8 mouse cellular contexts compared by ENCODE assay signal in the genomic region with DNA sequence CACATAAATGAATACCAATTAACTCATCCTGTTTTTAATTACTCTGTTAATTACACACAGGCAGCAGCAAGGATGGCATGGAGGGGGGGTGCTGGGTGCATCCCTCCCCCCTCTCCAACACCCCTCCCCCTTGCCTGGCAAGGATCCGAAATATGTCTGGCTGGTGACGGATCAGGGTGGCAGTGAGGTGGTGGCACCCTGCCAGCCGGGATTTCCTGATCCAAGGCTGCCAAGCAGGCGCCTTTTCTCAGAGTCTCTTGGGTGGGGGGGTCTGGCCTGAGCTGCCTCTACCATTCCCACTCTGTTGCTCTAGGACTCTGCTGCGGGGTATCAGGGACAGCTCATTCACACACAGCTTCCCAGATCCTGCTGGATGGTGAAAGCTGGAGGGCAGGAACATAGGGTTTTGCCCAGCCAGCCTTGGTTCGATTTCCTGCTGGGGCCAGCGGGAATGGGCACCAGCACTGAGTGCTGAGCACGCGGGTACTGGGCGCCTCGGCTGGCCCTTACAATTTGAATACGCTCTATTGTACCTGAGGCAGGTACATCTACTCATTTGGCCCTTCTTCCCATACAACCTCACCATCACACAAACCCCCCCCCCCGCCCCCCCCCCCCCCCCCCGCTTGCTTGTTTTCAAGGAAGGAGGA. TPM values are rescaled to one million over a fixed set of nuclear protein-coding genes. Genes with fewer than 3 reads are reported as not detected.
DNase-seq lines count a peak whose midpoint lies in the region; ATAC-seq and TF ChIP-seq lines count a peak whose summit lies in the region.
"Had no signal": no experiment of that assay in that cellular context is flagged by ENCODE, and none has a peak within 500 bp of the region (broad histone marks: within the 10 kb centered on the region; RNA-seq: fewer than 3 reads in every experiment).

No protein-coding gene starts in this region.

- H3K9me3 ChIP-seq in neural tube, embryonic 12.5 days, result no peaks in the 10 kb centered on the region
- no peaks in the 10 kb centered on the region for H3K9me3 ChIP-seq in kidney, embryonic 14.5 days (ENCODE audit: control insufficient read depth, low read length)

- H3K36me3 ChIP-seq in neural tube, embryonic 12.5 days, result no peaks in the 10 kb centered on the region; the same call in 1 of the 2 replicates
- no peaks in the 10 kb centered on the region for H3K36me3 ChIP-seq in heart, adult 2 months (ENCODE audit: control insufficient read depth, insufficient read depth, low read length)
- no peaks in the 10 kb centered on the region for H3K36me3 ChIP-seq in kidney, embryonic 14.5 days (ENCODE audit: control insufficient read depth, insufficient read depth, low read length)

- DNase-seq in neural tube, embryonic 10.5 days (ENCODE audit: extremely low spot score, low spot score), result no peak
- peak; percentile 95 for DNase-seq in brain, embryonic 14.5 days (ENCODE audit: low read depth)
- DNase-seq in heart, adult 2 months, result peak; percentile 79 to 80
- peak; percentile 91 for DNase-seq in lung, postnatal 10 days

- intact Hi-C loops in heart, adult 2 months (cut with DNase I), result loop anchor here (2.0 kb wide), 1 partner anchor 47 kb away; no protein-coding TSS in a partner anchor

- TF ChIP-seq POLR2A in brain, embryonic 14.5 days (IDR thresholded peaks at IDR 0.05; ENCODE audit: borderline replicate concordance, extremely low read depth, insufficient read depth, insufficient read length, poor library complexity, severe bottlenecking), result no peak
- TF ChIP-seq POLR2A in heart, adult 2 months (IDR thresholded peaks at IDR 0.05; ENCODE audit: insufficient read depth, low read depth, low read length), result no peak

- no peak for ATAC-seq in neural tube, embryonic 12.5 days (ENCODE audit: low FRiP score, low read depth)
- ATAC-seq in kidney, embryonic 14.5 days (ENCODE audit: low FRiP score, low TSS enrichment), result no peak
- ATAC-seq in monocyte, adult 5-6 weeks (replicated peaks; ENCODE audit: insufficient number of reproducible peaks, low FRiP score, low TSS enrichment, poor library complexity, severe bottlenecking), result no peak

- no peaks in the 10 kb centered on the region for H3K27me3 ChIP-seq in neural tube, embryonic 12.5 days (replicated peaks)
- no peaks in the 10 kb centered on the region for H3K27me3 ChIP-seq in heart, adult 2 months (ENCODE audit: control insufficient read depth, insufficient read depth, low read length)
- H3K27me3 ChIP-seq in kidney, embryonic 14.5 days (ENCODE audit: control insufficient read depth, insufficient read depth, low read length), result peaks cover 7% of the 10 kb centered on the region; the same call in 1 of the 2 replicates

- TF ChIP-seq EP300 in heart, adult 2 months (IDR thresholded peaks at IDR 0.05; ENCODE audit: insufficient read depth, low read depth, low read length), result no peak

- H3K4me3 ChIP-seq in neural tube, embryonic 12.5 days, result no peak overlapping the region
- 0 out of 2 replicates have a peak overlapping the region, but pooled peaks have one; percentile 19 for H3K4me3 ChIP-seq in heart, adult 2 months
- H3K4me3 ChIP-seq in kidney, embryonic 14.5 days (ENCODE audit: low read length), result no peak overlapping the region

- 71% methylated on average over 12 of the region's 14 CpGs for WGBS in neural tube, embryonic 12.5 days
- WGBS in heart, adult 2 months, result 18% methylated on average over 12 of the region's 14 CpGs
- 68% methylated on average over 13 of the region's 14 CpGs for WGBS in kidney, embryonic 14.5 days

- no peak overlapping the region for H3K27ac ChIP-seq in neural tube, embryonic 12.5 days
- peak overlapping the region; percentile 90 for H3K27ac ChIP-seq in heart, adult 2 months
- peak overlapping the region; percentile 48; the same call in 1 of the 2 replicates for H3K27ac ChIP-seq in kidney, embryonic 14.5 days (ENCODE audit: low read depth, low read length)

- peaks cover 75% of the 10 kb centered on the region for H3K4me1 ChIP-seq in neural tube, embryonic 12.5 days
- peaks cover 64% of the 10 kb centered on the region for H3K4me1 ChIP-seq in heart, adult 2 months (ENCODE audit: control insufficient read depth, insufficient read depth, low read length)
- peaks cover 41% of the 10 kb centered on the region for H3K4me1 ChIP-seq in kidney, embryonic 14.5 days (ENCODE audit: control insufficient read depth, insufficient read depth, low read length)

- no peak for TF ChIP-seq CTCF in brain, embryonic 14.5 days (IDR thresholded peaks at IDR 0.05; ENCODE audit: borderline replicate concordance, extremely low read depth, insufficient read depth, insufficient read length)
- no peak for TF ChIP-seq CTCF in heart, adult 2 months (IDR thresholded peaks at IDR 0.05)

- no peak overlapping the region for H3K9ac ChIP-seq in neural tube, embryonic 12.5 days
- H3K9ac ChIP-seq in heart, adult 2 months (ENCODE audit: low read depth, low read length), result peak overlapping the region; percentile 47
- H3K9ac ChIP-seq in kidney, embryonic 14.5 days (ENCODE audit: low read depth, low read length), result no peak overlapping the region

- peak overlapping the region; percentile 12; the same call in 1 of the 2 replicates for H3K4me2 ChIP-seq in neural tube, embryonic 12.5 days (replicated peaks)
- H3K4me2 ChIP-seq in kidney, embryonic 14.5 days (replicated peaks; ENCODE audit: low read depth, low read length), result no peak overlapping the region

- H3K79me2 ChIP-seq in heart, adult 2 months (replicated peaks; ENCODE audit: control insufficient read depth, insufficient read depth, low read length), result peaks cover 6% of the 10 kb centered on the region

RNA-seq across cellular contexts. Expression of gene Cbfa2t3, which starts 33.1 kb away (rescaled TPM):
- polyA plus RNA-seq in neural tube, embryonic 12.5 days (2016; fragmentation: Nextera tagmentation; extraction: Ambion mirVana), result 15.3 and 16.7 TPM in 2 replicates
- polyA plus RNA-seq in brain, embryonic 14.5 days (2012; rRNA removed), result 9.5 and 30.2 TPM in 2 replicates
- 10 to 100 TPM; 21.8 to 22.3 TPM for total RNA-seq in heart, adult 2 months (2021)
- polyA plus RNA-seq in heart, adult 2 months (2012; rRNA removed), result 10.2 and 10.9 TPM in 2 replicates
- 3.6 and 3.7 TPM in 2 replicates for polyA plus RNA-seq in kidney, embryonic 14.5 days (2014; fragmentation: Nextera tagmentation; extraction: Ambion mirVana)
- total RNA-seq in monocyte, adult 5-6 weeks (2017), result 21.2 to 48.6 TPM (median 32.6 TPM) in 3 replicates

RNA-seq across cellular contexts. Expression of gene Pabpn1l, which starts 43.3 kb away (rescaled TPM):
- not detected in 2 replicates for polyA plus RNA-seq in neural tube, embryonic 12.5 days (2016; fragmentation: Nextera tagmentation; extraction: Ambion mirVana)
- polyA plus RNA-seq in brain, embryonic 14.5 days (2012; rRNA removed), result 0.07 TPM in 1 of 2 replicates, not detected in the other
- under 1 TPM in 1 of 2 experiments, not detected in 1; 0.52 TPM for total RNA-seq in heart, adult 2 months (2021)
- polyA plus RNA-seq in heart, adult 2 months (2012; rRNA removed), result 0.10 TPM in 1 of 2 replicates, not detected in the other
- not detected in 2 replicates for polyA plus RNA-seq in kidney, embryonic 14.5 days (2014; fragmentation: Nextera tagmentation; extraction: Ambion mirVana)
- total RNA-seq in monocyte, adult 5-6 weeks (2017), result not detected in 3 replicates
- total RNA-seq: adrenal gland, postnatal 4 days had no signal

RNA-seq across cellular contexts. Expression of gene Trappc2l, which starts 54.4 kb away (rescaled TPM):
- polyA plus RNA-seq in neural tube, embryonic 12.5 days (2016; fragmentation: Nextera tagmentation; extraction: Ambion mirVana), result 65.6 and 69.7 TPM in 2 replicates
- polyA plus RNA-seq in brain, embryonic 14.5 days (2012; rRNA removed), result 132 and 142 TPM in 2 replicates
- 10 to 100 TPM; 58.6 to 65.4 TPM for total RNA-seq in heart, adult 2 months (2021)
- 161 and 207 TPM in 2 replicates for polyA plus RNA-seq in heart, adult 2 months (2012; rRNA removed)
- polyA plus RNA-seq in kidney, embryonic 14.5 days (2014; fragmentation: Nextera tagmentation; extraction: Ambion mirVana), result 59.8 and 74.9 TPM in 2 replicates
- 19.5 to 35.7 TPM (median 20.3 TPM) in 3 replicates for total RNA-seq in monocyte, adult 5-6 weeks (2017)

RNA-seq across cellular contexts. Expression of gene Galns, which starts 54.5 kb away (rescaled TPM):
- polyA plus RNA-seq in neural tube, embryonic 12.5 days (2016; fragmentation: Nextera tagmentation; extraction: Ambion mirVana), result 4.6 and 6.2 TPM in 2 replicates
- polyA plus RNA-seq in brain, embryonic 14.5 days (2012; rRNA removed), result 5.9 and 8.2 TPM in 2 replicates
- 1 to 10 TPM; 3.1 to 3.2 TPM for total RNA-seq in heart, adult 2 months (2021)
- polyA plus RNA-seq in heart, adult 2 months (2012; rRNA removed), result 4.9 and 5.0 TPM in 2 replicates
- 10.6 and 14.7 TPM in 2 replicates for polyA plus RNA-seq in kidney, embryonic 14.5 days (2014; fragmentation: Nextera tagmentation; extraction: Ambion mirVana)
- 9.9 to 15.0 TPM (median 12.4 TPM) in 3 replicates for total RNA-seq in monocyte, adult 5-6 weeks (2017)
